Mouse (Mus musculus): ENCODE measurements at regions not wholly inside any gene's neighbourhood (a gene's known extent, or its start where the extent isn't known, plus 50 kb on each side); places are given as distances from the start of the nearest gene placed in this dataset.

GRCm38 (mm10) chr3:144255596-144256550 lies 50.9 kb upstream of the Lmo4 start:
- no peak for DNase-seq (ENCODE audit: low spot score)
